ENCODE assay signal across 21 mouse cellular contexts in genomic region chr3:131368678-131369077, GRCm38 (mm10).
DNase-seq lines count a peak whose midpoint lies in the region; ATAC-seq and TF ChIP-seq lines count a peak whose summit lies in the region.
"Had no signal": no experiment of that assay in that cellular context is flagged by ENCODE, and none has a peak within 500 bp of the region (broad histone marks: within the 10 kb centered on the region; RNA-seq: fewer than 3 reads in every experiment).

No protein-coding gene starts in this region.

- no peaks in the 10 kb centered on the region for H3K36me3 ChIP-seq in liver, embryonic 14.5 days (replicated peaks; ENCODE audit: control insufficient read depth, insufficient read depth, low read depth)
- no peaks in the 10 kb centered on the region for H3K36me3 ChIP-seq in heart, adult 2 months (ENCODE audit: control insufficient read depth, insufficient read depth, low read length)
- H3K36me3 ChIP-seq: embryonic facial prominence, embryonic 13.5 days; heart, embryonic 10.5 days; hindbrain, embryonic 13.5 days had no signal

- no peak for TF ChIP-seq POLR2A in heart, adult 2 months (IDR thresholded peaks at IDR 0.05; ENCODE audit: insufficient read depth, low read depth, low read length)

- H3K9me3 ChIP-seq in liver, embryonic 14.5 days (ENCODE audit: control insufficient read depth, low read length): no peaks in the 10 kb centered on the region
- H3K9me3 ChIP-seq: embryonic facial prominence, embryonic 13.5 days; heart, embryonic 10.5 days; hindbrain, embryonic 13.5 days had no signal

- WGBS in liver, embryonic 14.5 days (ENCODE audit: insufficient replicate concordance): 62% methylated on average over 8 of the region's 8 CpGs
- WGBS in heart, adult 2 months: 85% methylated on average over 8 of the region's 8 CpGs

- TF ChIP-seq EP300 in liver, embryonic 14.5 days (IDR thresholded peaks at IDR 0.05; ENCODE audit: low read depth): peak; percentile 19; the same call in 1 of the 2 replicates
- TF ChIP-seq EP300 in heart, adult 2 months (IDR thresholded peaks at IDR 0.05; ENCODE audit: insufficient read depth, low read depth, low read length): no peak

- TF ChIP-seq CTCF in liver, embryonic 14.5 days (IDR thresholded peaks at IDR 0.05; ENCODE audit: low read depth): no peak
- TF ChIP-seq CTCF in heart, adult 2 months (IDR thresholded peaks at IDR 0.05): no peak

- no peaks in the 10 kb centered on the region for H3K27me3 ChIP-seq in liver, embryonic 14.5 days (ENCODE audit: control insufficient read depth, insufficient read depth, low read length)
- no peaks in the 10 kb centered on the region for H3K27me3 ChIP-seq in heart, adult 2 months (ENCODE audit: control insufficient read depth, insufficient read depth, low read length)
- H3K27me3 ChIP-seq: embryonic facial prominence, embryonic 13.5 days; hindbrain, embryonic 13.5 days had no signal

- ATAC-seq in liver, embryonic 14.5 days (ENCODE audit: insufficient read depth): no peak
- ATAC-seq in granulocyte monocyte progenitor cell, adult 5-6 weeks (replicated peaks; ENCODE audit: poor library complexity, severe bottlenecking): peak; percentile 90
- ATAC-seq in monocyte, adult 5-6 weeks (replicated peaks; ENCODE audit: insufficient number of reproducible peaks, low FRiP score, low TSS enrichment, poor library complexity, severe bottlenecking): peak; percentile 55; the same call in 1 of the 2 replicates
- ATAC-seq: forebrain, embryonic 14.5 days; hindbrain, postnatal 0 days had no signal

- H3K4me2 ChIP-seq in liver, embryonic 14.5 days (ENCODE audit: low read depth): no peak overlapping the region
- H3K4me2 ChIP-seq: embryonic facial prominence, embryonic 13.5 days; hindbrain, embryonic 13.5 days had no signal

- peak in 1 of 3 experiments; percentile 20 for DNase-seq in liver, embryonic 14.5 days (ENCODE audit: low read depth in 3 of 3, low spot score in 3 of 3)
- no peak for DNase-seq in liver
- DNase-seq in 416B (ENCODE audit: low read depth): peak; percentile 80
- DNase-seq in heart, adult 2 months: no peak
- no peak for DNase-seq in adrenal gland, adult 18-20 months (ENCODE audit: low spot score in 2 of 2)
- DNase-seq: adrenal gland, adult 8-10 months; cerebellum, adult 11-12 months; cerebellum, adult 9-10 months; cerebellum, postnatal 25 days; gastrocnemius, adult 2 months; gastrocnemius, postnatal 25 days; heart, adult 11 months; heart, postnatal 10 days; heart, postnatal 4 days had no signal

- no peak overlapping the region for H3K4me3 ChIP-seq in liver, embryonic 14.5 days (ENCODE audit: insufficient read depth in 1 of 2, low read depth in 2 of 2, low read length in 2 of 2)
- H3K4me3 ChIP-seq in heart, adult 2 months: no peak overlapping the region
- H3K4me3 ChIP-seq: embryonic facial prominence, embryonic 13.5 days; gastrocnemius, adult 2 months; heart, embryonic 10.5 days; hindbrain, embryonic 13.5 days had no signal

- H3K4me1 ChIP-seq in liver, embryonic 14.5 days (replicated peaks; ENCODE audit: control insufficient read depth in 2 of 2, insufficient read depth in 2 of 2, low read length in 1 of 2): 0 out of 4 replicates have a peak, but pooled peaks cover 0 to 2% of the 10 kb centered on the region in 2 experiments
- H3K4me1 ChIP-seq in heart, adult 2 months (ENCODE audit: control insufficient read depth, insufficient read depth, low read length): no peaks in the 10 kb centered on the region
- H3K4me1 ChIP-seq: embryonic facial prominence, embryonic 13.5 days had no signal

- H3K9ac ChIP-seq in liver, embryonic 14.5 days (replicated peaks): no peak overlapping the region
- no peak overlapping the region for H3K9ac ChIP-seq in heart, adult 2 months (ENCODE audit: low read depth, low read length)
- H3K9ac ChIP-seq: embryonic facial prominence, embryonic 13.5 days; hindbrain, embryonic 13.5 days had no signal

- H3K27ac ChIP-seq in liver, embryonic 14.5 days: no peak overlapping the region
- no peak overlapping the region for H3K27ac ChIP-seq in heart, adult 2 months
- H3K27ac ChIP-seq: embryonic facial prominence, embryonic 13.5 days; gastrocnemius, adult 2 months; heart, embryonic 10.5 days; hindbrain, embryonic 13.5 days; hindbrain, postnatal 0 days had no signal

- intact Hi-C loops in heart, adult 2 months (cut with DNase I): no loop called here

- H3K79me2 ChIP-seq in heart, adult 2 months (replicated peaks; ENCODE audit: control insufficient read depth, insufficient read depth, low read length): no peaks in the 10 kb centered on the region
